Mouse (Mus musculus) thymus, postnatal 14 days (tissue): ENCODE data around the gene Olfr463.

Experiments
- DNase-seq: peaks from one replicate; pipeline ENCODE4 v3.0.0; 2021

Gene Olfr463

DNA sequence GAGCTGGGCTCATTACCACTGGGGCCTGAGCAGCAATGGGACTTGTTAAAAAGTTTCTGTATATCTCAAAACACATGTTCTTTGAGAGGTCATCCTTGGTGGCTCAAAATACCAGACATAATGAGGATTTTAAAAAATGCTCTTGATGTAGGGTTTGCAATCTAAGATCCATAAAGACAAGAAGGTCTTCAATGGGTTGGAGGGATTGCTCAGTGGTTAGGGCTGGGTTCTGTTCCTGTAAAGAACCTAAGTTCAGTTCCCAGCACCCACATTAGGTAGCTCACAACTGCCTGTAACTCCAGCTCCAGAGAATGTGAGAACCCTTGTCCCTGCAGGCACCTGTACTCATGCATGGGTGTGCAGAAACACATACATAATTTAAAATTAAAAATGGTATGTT lies at the start of gene Olfr463:
Olfr463 (minus strand) TSS at position 101 of the 400 bp plus-strand sequence.
- no peak for DNase-seq

DNA sequence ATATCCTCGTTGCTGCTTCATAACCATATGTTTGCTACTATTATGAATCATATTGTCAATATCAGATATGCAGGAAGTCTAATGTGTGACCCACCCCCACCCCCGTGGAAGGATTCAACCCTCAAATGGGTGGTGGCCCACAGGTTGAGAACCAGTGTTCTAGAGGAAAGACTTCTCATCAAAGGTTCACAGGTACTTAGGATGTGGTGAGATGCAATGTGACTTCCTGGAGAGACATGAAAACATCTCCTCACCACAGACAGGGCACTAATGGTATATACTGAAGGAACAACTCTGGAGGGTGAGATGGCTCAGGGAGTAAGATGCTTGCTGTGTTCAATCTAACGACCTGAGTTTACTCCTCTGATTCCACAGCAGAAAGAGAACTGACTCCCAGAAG lies 38.3 kb upstream of the Olfr463 start:
- peak; percentile 11 for DNase-seq

DNA sequence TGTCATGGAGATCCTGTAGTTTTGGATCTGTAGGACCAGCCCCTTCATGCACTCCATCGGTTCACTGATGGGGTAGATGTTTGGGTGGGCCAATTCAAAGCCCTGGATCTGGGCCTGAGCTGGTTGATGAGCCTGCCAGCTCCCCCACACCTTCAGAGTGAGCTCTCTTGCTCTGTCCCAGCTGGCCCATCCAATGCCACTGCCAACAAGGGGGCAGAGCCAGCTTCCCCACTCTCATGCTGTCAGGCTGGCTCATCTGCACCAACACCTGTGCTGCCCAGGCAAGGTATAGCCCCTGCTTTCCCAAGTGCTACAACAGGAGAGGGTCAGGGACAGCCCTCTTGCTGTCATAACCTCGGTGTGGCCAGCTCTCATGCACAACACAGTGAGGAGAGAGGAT lies 36.5 kb upstream of the Olfr463 start:
- no peak for DNase-seq

DNA sequence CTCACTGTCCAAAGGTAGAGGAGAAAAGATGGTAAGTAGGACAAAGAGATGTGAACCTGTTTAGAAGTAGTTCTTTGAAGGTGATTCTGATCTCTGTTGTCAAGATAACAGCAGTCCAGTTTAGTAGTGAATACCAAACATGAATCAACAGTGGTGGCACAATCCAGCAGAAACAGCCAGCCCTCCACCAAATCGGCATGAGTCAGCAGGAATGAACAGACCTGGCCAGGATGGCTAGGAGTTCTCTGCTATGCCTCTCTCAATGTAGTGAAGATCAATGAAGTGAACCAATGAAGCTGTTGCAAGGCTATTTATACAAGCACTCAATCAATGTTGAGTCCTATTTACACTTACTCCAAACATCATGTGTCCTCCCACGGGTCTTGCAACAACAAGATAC lies 33.2 kb upstream of the Olfr463 start:
- no peak for DNase-seq

DNA sequence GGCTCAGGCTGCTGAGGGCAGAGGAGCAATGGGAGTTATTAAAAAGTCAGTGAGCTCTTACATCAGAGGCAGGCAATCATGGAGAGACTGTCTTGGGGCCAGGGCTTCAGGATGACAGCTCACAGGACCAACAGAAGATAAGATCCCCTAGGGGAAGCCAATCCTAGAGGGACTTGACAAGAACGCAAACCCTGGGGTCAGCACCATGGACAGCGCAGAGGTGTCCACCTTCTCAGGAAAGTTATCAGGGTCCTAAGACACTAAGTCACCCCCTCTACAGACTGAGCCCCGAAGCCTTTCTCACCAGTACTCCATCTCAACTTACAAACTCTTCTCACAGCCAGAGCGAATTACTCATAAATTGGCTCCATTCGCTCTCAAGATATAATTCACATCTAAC lies 23.8 kb upstream of the Olfr463 start, which contains the start of gene Olfr464:
Olfr464 (minus strand) TSS at position 2 of the 400 bp plus-strand sequence.
- DNase-seq = peak; percentile 48

DNA sequence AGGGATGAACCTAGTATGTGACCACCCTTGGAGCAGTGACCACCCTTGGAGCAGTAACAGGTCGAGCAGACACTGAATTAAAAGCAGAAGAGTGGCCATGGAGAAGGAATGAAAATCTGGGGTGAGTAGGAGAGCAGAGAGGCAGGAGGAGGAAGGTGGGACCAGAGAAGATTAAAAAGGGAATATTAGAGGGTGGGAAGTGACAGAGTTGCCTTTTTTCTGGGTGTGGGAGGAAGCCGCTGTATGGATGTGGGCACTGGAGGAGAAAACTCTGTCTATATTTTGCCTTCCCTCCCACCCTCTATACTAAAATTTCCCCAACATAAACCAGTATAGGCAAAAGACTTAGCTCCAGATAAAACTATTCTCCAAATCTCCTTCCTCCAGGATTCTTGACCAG lies 23.1 kb upstream of the Olfr463 start:
- no peak for DNase-seq

DNA sequence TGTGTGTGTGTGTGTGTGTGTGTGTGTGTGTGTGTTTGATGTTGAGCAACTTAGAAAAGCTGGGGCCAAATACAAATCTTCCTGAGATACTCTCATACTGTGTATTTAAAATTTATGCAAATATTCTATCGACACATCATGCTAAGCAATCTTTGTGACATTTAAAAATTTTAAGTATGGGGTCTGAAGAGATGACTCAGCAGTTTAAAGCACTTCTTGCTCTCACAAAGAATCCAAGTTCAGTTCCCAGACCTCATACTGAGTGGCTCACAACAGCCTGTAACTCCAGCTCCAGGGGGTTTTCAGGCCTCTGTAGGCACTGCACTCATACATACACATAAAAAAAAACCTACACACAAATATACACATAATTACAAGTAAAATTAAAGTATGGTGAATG lies 18.8 kb upstream of the Olfr463 start:
- no peak for DNase-seq

DNA sequence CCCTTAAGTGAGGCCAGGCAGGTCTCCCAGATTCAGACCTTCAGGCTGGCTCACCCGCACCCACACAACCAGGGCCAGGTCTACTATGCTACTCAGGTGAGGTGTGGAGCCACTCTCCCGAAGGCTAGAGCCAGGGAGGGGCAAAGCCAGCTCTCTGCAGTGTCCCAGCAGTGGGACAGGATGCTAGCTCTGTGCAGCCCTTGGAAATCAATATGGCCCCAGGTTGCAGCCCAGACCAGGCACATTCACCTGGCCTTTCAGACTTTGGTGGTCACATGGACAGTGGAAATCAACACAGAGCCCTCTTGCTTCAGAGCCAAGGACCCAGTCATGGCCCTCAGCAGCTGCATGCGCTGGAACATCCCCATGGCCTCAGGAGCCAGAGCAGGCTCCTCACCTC lies 7.1 kb upstream of the Olfr463 start:
- no peak for DNase-seq

DNA sequence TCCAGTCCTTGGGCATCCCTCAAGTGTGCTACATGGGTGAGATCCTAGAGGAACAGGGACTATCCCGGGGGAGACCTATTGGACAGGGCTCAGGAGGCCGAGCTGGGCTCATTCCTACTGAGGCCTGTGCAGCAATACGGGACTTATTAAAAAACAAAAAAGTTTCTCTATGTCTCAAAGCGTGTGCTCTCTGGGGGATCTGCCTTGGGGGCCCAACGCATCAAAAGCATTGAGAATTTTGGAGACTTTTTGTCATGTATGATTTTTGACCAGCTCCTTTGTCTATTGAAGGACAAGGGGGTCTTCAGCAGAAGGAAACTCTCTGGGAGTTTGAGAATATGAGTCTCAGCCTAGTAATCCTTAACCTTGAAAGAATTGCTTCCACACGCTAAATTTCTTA lies 5.0 kb downstream of the Olfr463 start, which contains the start of gene Olfr462:
Olfr462 (minus strand) TSS at position 101 of the 400 bp plus-strand sequence.
- no peak for DNase-seq

DNA sequence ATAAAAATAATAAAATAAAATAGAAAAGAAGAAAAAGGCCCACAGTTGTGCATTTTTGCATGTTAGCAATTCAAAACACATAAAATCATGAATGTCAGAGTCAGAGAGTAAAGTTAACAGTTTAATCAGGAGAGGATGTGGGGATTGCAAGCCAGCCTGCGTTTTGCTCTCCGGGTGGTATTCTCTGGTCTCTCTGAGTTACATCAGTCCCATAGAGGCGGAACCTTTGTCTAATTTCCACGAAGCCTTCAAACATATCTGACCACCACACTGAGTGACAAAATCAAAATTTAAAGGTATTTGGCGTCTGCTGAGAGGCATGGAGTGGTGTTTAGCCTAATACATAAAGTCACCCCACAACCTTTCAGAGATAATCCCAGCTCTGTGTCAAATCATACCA lies 12.3 kb downstream of the Olfr463 start:
- DNase-seq = no peak

DNA sequence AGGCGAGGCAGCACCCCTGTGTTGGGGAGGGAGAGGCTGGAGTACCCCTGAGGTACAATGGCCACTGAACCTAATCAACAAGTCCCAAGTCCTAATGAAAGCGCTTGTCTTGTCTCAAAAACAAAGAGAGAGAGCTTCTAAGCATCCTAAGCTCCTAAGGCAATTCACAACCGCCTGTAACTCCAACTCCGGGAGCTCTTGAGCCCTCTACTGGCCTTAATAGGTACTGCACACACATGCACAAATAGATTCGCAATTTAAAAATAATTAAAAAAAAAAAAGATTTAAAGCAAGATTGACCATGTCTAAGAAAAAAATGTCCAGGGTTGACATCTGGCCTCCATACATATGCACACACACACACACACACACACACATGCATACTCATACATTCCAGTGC lies 13.7 kb downstream of the Olfr463 start:
- DNase-seq = no peak

DNA sequence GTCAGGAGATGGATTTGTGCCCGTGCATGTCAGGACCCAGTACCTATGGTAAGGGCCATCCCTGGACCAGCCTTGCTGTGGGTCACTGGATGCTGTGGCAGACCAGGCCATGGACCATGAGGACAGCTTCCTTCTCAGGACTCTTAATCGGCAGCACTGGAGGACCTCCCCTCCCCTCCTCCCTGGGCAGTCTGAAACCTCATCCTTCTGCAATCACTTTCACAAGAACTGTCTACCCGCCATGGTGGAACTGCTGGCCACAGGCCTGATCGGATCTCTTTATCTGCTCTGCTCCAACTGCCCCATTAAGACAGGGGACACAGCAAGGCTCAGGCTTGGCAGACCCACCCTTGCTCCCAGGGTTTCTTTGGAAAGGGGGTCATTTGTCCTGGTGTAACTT lies 15.5 kb downstream of the Olfr463 start:
- no peak for DNase-seq

DNA sequence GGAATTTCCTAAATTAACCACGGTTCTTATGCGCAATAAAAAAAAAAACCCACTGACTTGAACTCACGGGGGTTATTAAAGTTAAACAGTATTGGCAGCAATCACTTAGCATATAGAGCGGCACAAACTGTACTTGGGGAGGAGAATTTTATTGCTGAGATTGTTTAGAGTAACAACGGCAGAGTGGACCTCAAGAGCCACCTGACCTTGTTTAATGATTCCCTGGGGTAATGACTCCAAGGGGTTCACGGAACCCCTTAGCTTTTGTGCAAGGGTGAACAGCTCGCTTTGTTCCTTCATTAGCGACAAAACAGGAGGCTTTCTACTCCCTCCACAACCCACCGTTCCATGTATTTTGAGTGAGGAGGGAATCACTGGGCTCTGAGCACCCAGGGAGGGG lies 17.4 kb downstream of the Olfr463 start:
- DNase-seq = no peak

DNA sequence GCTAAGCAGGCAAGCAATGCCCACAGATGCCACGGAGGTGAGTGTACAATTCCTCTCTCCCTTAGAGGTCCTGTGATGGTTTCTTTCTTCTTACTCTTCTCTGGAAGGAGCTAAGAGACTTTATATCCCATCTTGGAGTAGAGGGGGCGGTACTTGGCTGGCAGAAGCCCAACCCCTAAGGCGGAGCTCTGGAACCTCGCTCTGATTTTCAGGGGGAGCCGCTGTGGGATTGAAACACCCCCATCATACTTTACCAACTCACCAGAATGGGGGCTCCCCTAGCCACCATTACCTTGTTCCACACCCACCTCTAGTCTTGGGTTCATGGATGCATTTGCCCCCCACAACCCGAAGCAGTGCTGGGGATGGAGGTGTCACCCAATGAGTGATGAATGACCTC lies 21.8 kb downstream of the Olfr463 start, which contains the start of gene Epx:
Epx (minus strand) TSS at position 101 of the 400 bp plus-strand sequence.
- no peak for DNase-seq

DNA sequence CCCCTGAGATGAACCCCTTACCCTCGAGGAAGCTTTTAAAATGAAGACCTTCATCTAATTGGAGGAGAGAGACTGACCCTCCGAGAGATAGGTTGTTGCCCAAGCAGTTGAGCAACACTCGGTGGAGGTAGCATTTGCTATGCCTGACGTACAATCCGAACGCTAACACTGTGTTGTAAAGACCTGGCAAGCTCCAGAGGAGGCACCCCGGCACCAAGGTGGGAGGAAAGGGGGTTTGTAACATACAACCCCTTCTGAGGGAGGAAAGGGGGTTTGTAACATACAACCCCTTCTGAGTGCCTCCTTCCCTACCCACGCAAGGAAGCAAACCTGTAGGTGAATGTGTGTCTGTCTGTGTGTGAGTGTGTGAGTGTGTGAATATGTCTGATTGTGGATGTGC lies 25.4 kb downstream of the Olfr463 start:
- DNase-seq = no peak

DNA sequence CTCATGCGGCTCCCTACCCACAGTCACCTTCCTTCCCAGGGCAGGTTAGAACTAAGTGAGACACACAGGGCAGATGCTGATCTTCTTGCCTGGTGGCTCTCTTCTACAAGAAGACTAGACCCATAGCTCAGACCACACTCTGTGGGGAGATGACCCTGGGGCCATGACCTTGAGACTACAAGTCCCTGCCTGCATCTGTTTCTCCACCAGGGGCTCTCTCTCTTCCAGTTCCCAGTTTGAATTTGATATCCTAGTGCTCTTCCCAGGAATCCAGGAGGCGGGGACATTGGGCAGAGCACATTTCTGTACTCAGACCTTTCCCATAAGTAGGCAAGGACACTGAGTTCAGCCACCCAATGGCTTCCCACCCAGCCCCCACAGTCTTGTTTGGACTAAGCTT lies 27.1 kb downstream of the Olfr463 start:
- no peak for DNase-seq

DNA sequence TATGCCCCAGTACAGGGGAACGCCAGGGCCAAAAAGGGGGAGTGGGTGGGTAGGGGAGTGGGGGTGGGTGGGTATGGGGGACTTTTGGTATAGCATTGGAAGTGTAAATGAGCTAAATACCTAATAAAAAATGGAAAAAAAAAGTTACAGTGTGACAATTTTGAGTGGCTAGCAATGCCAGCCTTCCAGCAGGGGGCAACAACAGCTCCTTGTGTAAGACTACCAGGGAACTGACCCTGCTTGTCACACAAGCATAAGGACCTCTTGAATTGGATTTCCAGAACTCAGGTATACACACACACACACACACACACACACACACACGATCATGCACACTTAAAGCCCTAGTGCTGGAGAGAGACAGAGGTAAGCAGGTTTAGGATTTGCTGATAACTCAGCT lies 30.3 kb downstream of the Olfr463 start:
- peak; percentile 37 for DNase-seq

DNA sequence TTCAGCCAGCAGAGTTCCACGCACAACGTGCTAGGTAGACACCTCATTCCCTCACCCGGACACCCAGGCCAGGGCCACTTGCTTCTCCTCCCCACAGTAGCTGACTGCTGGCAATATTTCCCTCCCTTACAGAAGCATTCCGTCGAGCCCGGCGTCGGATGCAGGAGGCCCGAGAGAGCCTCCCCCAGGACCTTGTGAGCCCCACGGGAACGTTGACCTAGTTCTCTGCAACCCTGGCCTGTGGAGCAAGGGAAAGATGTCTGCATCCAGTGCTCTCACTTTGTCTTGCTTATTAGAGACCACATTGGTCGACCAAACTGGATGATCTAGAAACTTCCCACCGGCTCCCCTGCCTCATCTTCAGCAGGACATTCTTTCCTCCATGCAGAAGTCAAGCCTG lies 34.4 kb downstream of the Olfr463 start:
- DNase-seq = no peak

DNA sequence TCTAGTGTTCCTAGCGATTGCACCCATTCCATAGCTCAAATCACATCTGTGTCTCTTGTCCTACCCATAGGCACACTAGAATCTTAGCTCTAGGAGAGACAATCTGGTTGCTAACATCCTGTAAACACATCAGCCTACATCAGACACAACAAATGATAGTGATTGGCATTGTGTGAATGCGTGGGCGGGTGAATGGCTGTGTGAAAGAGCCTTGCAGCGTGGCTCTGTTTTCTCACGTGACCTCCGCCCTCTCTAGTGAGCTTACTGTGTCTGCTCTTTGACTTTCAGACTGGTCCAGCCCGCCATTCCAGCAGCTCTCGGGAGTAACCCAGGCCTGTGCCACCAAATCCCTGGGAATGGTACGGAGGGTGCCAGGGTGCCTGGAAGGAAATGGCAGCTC lies 36.8 kb downstream of the Olfr463 start:
- no peak for DNase-seq

DNA sequence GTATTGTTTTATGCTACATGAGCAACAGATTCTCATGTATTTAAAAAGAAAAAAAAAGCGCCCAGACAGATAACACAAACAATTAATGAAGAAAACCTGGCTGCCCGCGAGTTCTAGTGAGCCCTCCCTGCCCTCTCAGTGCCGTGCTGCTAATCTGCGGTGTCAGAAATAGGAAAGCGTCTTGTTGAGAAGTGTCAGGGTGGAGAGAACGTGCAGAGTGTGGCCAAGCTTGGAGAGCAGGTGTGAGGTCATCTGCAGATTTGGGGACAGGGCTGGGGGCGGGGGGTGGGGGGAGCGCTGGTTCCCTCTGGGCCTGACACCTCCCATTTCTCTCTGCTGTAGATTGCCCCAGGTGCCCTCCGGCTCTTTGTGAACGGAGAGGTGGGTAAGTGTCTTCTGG lies 37.9 kb downstream of the Olfr463 start:
- no peak for DNase-seq

DNA sequence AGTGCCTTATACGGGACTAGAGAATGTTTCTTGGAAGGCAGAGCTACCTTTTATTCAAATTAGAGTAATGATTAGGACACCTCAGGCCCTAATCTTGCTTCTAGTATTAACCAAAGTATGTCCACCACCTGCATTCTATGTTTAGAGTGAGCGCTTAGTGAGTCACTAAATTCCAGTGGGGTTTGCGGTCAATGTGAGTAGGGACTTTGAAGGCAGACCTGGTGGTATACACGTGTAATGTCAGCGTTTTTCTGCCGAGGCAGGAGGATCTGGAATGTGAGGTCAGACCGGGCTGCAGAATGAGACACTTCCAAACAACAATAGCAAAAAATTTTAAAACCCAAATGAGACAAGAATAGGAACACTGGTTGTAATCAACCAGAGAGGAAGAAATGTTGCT lies 42.6 kb downstream of the Olfr463 start:
- DNase-seq = no peak

DNA sequence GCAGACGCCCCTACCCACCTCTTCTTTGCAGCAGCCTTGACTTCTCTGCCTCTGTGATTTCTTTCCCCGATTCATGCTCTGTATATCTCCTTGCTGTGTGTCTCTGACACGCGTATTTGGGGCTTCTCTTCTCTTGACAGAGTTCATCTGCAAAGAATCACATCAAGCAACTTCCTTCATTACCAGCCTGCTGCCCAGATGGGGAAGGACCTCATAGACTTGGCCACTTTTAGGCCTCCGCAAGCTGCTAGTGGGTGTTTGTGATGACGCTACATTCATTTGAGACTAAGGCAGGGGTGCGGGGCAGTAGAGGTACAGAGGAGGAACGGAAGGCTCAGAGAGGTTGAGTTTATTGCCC lies 43.6 kb downstream of the Olfr463 start:
- DNase-seq = peak; percentile 5

DNA sequence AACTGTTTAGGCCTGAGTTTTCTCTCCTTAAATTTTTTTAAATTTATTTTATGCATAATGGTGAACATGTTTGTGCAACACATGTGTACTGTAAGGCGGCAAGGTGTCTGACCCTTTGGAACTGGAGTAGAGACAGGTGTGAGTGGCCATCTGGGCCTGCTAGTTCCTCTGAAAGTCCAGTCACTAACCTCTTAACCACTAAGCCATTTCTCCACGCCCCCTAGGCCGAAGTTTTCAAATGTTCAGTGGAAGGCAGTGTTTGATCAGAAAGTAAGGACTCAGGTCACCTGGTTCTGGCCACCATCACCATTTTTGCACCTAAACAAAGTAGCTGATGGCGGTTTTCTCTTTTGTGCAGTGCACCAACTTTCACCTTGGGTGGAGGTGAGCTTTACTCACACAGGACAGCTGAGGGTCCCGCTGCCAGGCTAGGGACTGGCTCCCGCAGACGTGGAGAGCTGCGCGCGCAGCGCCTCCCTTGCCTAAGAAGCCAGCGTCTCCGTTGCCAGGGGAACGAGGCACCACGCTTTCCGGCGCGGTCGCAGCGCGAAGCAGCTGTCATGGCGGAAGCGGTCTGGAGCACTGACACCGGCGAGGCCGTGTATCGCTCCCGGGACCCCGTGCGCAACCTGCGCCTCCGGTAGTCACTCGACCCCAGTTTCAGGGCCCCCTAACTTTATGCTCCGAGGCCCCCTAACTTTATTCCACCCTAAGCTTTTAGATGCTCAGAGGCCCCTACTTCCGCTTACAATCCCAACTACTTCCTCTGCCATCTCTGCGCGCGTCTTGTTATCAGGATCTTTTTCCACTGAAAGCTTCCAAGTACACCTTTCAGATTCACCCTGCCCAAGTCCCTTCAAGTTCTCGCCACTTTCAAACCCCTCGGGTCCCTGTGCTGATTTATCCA lies 44.2 kb downstream of the Olfr463 start, which contains the start of gene Mks1:
Mks1 (plus strand) TSS at position 526 of the 907 bp plus-strand sequence.
- DNase-seq = peak; percentile 94

DNA sequence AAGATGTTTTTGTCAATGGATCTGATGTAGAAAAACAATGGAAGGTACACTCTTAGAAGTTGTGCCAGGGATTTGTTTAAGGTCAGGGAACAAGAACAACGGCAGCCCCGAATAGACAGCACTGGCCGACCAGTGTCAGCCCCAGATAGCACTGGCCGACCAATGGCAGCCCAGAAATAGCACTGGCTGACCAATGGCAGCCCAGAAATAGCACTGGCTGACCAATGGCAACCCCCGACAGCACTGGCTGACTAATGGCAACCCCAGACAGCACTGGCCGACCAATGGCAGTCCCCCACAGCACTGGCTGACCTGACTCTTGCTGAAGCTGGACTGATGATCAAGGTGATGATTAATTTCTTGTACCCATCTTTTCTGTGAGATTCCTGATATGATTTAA lies 49.3 kb downstream of the Olfr463 start:
- DNase-seq = no peak
